Mouse (Mus musculus) C2C12 (cell line): Measurements from ENCODE around the gene Fam193a.

Experiments used
- CTCF ChIP-seq: IDR thresholded peaks from one replicate; pipeline ENCODE4 v1.5.1; 2011; ENCODE audit not compliant: control insufficient read depth, insufficient read depth, insufficient read length
- FOSL1 ChIP-seq: IDR thresholded peaks from one replicate; pipeline ENCODE4 v1.8.0; 2011; ENCODE audit warnings: mild to moderate bottlenecking, low read length; ENCODE audit not compliant: poor library complexity, insufficient read depth, severe bottlenecking

- TF ChIP-seq FOSL1 (no peak), CTCF (no peak)
Measured at GRCm38 (mm10) chr5:34521337-34521736, 151.6 kb downstream of the Fam193a start.
